Mouse (Mus musculus): ENCODE data around the gene Me1. TPM values are rescaled to one million over a fixed set of nuclear protein-coding genes. Genes with fewer than 3 reads are reported as not detected.

Me1 gene
- polyA plus RNA-seq, 1 experiment from 2014 or later = 9.9 TPM

GRCm38 (mm10) chr9:86672907-86673472, 22.8 kb downstream of the Me1 start:
- Histone ChIP-seq H3K36me3 (no peaks in the 10 kb centered on the region), H3K9me3 (replicated peaks) (no peaks in the 10 kb centered on the region), H3K4me1 (peaks cover 11% of the 10 kb centered on the region), H3K27ac (replicated peaks) (no peak overlapping the region), H3K27me3 (ENCODE audit: low read depth, poor library complexity, severe bottlenecking) (no peaks in the 10 kb centered on the region), H3K4me3 (no peak overlapping the region)
- 78% methylated on average over 5 of the region's 5 CpGs for WGBS
- no peak for DNase-seq (ENCODE audit: low spot score)

GRCm38 (mm10) chr9:86668590-86669252, 27.0 kb downstream of the Me1 start:
- Histone ChIP-seq H3K27me3 (ENCODE audit: low read depth, poor library complexity, severe bottlenecking) (no peaks in the 10 kb centered on the region), H3K36me3 (no peaks in the 10 kb centered on the region), H3K4me3 (no peak overlapping the region), H3K9me3 (replicated peaks) (no peaks in the 10 kb centered on the region), H3K27ac (replicated peaks) (no peak overlapping the region; the same call in 1 of the 2 replicates), H3K4me1 (peaks cover 12% of the 10 kb centered on the region)
- peak; percentile 16 for DNase-seq (ENCODE audit: low spot score)
- WGBS = 14% methylated on average over 8 of the region's 8 CpGs

GRCm38 (mm10) chr9:86667138-86667750, 28.5 kb downstream of the Me1 start:
- H3K27me3 ChIP-seq (ENCODE audit: low read depth, poor library complexity, severe bottlenecking) = no peaks in the 10 kb centered on the region
- H3K4me1 ChIP-seq = peaks cover 12% of the 10 kb centered on the region
- H3K27ac ChIP-seq (replicated peaks) = no peak overlapping the region
- no peak for DNase-seq (ENCODE audit: low spot score)
- WGBS = 86% methylated on average over 7 of the region's 7 CpGs
- H3K36me3 ChIP-seq = no peaks in the 10 kb centered on the region
- no peak overlapping the region for H3K4me3 ChIP-seq
- no peaks in the 10 kb centered on the region for H3K9me3 ChIP-seq (replicated peaks)

GRCm38 (mm10) chr9:86661679-86662078, 34.1 kb downstream of the Me1 start:
- Histone ChIP-seq H3K4me1 (no peaks in the 10 kb centered on the region), H3K9me3 (replicated peaks) (0 out of 2 replicates have a peak, but pooled peaks cover 5% of the 10 kb centered on the region), H3K4me3 (no peak overlapping the region), H3K36me3 (no peaks in the 10 kb centered on the region), H3K27ac (replicated peaks) (no peak overlapping the region), H3K27me3 (ENCODE audit: low read depth, poor library complexity, severe bottlenecking) (no peaks in the 10 kb centered on the region)
- WGBS = 97% methylated on average over 6 of the region's 6 CpGs
- no peak for DNase-seq (ENCODE audit: low spot score)

- Histone ChIP-seq H3K9me3 (replicated peaks) (0 out of 2 replicates have a peak, but pooled peaks cover 5% of the 10 kb centered on the region), H3K36me3 (no peaks in the 10 kb centered on the region), H3K4me1 (no peaks in the 10 kb centered on the region), H3K27ac (replicated peaks) (no peak overlapping the region), H3K27me3 (ENCODE audit: low read depth, poor library complexity, severe bottlenecking) (no peaks in the 10 kb centered on the region), H3K4me3 (no peak overlapping the region)
- DNase-seq (ENCODE audit: low spot score) = no peak
- 89% methylated on average over 3 of the region's 3 CpGs for WGBS
Observed at GRCm38 (mm10) chr9:86661266-86661665, 34.5 kb downstream of the Me1 start.

- no peak for DNase-seq (ENCODE audit: low spot score)
- Histone ChIP-seq H3K27ac (replicated peaks) (no peak overlapping the region), H3K27me3 (ENCODE audit: low read depth, poor library complexity, severe bottlenecking) (no peaks in the 10 kb centered on the region), H3K4me3 (no peak overlapping the region), H3K4me1 (no peaks in the 10 kb centered on the region), H3K36me3 (no peaks in the 10 kb centered on the region), H3K9me3 (replicated peaks) (0 out of 2 replicates have a peak, but pooled peaks cover 5% of the 10 kb centered on the region)
- WGBS = 88% methylated on average over 2 of the region's 2 CpGs
Observed at GRCm38 (mm10) chr9:86660327-86660726, 35.4 kb downstream of the Me1 start.

GRCm38 (mm10) chr9:86658347-86658746, 37.4 kb downstream of the Me1 start:
- H3K9me3 ChIP-seq (replicated peaks) = 0 out of 2 replicates have a peak, but pooled peaks cover 5% of the 10 kb centered on the region
- no peaks in the 10 kb centered on the region for H3K4me1 ChIP-seq
- H3K27ac ChIP-seq (replicated peaks) = no peak overlapping the region
- H3K36me3 ChIP-seq = no peaks in the 10 kb centered on the region
- DNase-seq (ENCODE audit: low spot score) = no peak
- H3K4me3 ChIP-seq = no peak overlapping the region
- H3K27me3 ChIP-seq (ENCODE audit: low read depth, poor library complexity, severe bottlenecking) = no peaks in the 10 kb centered on the region
- WGBS = 88% methylated on average over 4 of the region's 4 CpGs

- no peak overlapping the region for H3K27ac ChIP-seq (replicated peaks)
- H3K36me3 ChIP-seq = no peaks in the 10 kb centered on the region
- no peaks in the 10 kb centered on the region for H3K27me3 ChIP-seq (ENCODE audit: low read depth, poor library complexity, severe bottlenecking)
- DNase-seq (ENCODE audit: low spot score) = no peak
- no peak overlapping the region for H3K4me3 ChIP-seq
- H3K4me1 ChIP-seq = no peaks in the 10 kb centered on the region
- WGBS = 76% methylated on average over 1 of the region's 1 CpGs
- no peaks in the 10 kb centered on the region for H3K9me3 ChIP-seq (replicated peaks)
Observed at GRCm38 (mm10) chr9:86652194-86652593, 43.6 kb downstream of the Me1 start.

GRCm38 (mm10) chr9:86651254-86651653, 44.5 kb downstream of the Me1 start:
- Histone ChIP-seq H3K4me3 (no peak overlapping the region), H3K27ac (replicated peaks) (no peak overlapping the region), H3K36me3 (no peaks in the 10 kb centered on the region), H3K27me3 (ENCODE audit: low read depth, poor library complexity, severe bottlenecking) (no peaks in the 10 kb centered on the region), H3K4me1 (no peaks in the 10 kb centered on the region), H3K9me3 (replicated peaks) (no peaks in the 10 kb centered on the region)
- DNase-seq (ENCODE audit: low spot score) = no peak
- WGBS = 82% methylated on average over 3 of the region's 3 CpGs

- H3K9me3 ChIP-seq (replicated peaks) = no peaks in the 10 kb centered on the region
- H3K36me3 ChIP-seq = no peaks in the 10 kb centered on the region
- WGBS = 86% methylated on average over 5 of the region's 5 CpGs
- no peak overlapping the region for H3K4me3 ChIP-seq
- H3K4me1 ChIP-seq = no peaks in the 10 kb centered on the region
- no peaks in the 10 kb centered on the region for H3K27me3 ChIP-seq (ENCODE audit: low read depth, poor library complexity, severe bottlenecking)
- DNase-seq (ENCODE audit: low spot score) = no peak
- H3K27ac ChIP-seq (replicated peaks) = no peak overlapping the region
Observed at GRCm38 (mm10) chr9:86650822-86651221, 44.9 kb downstream of the Me1 start.

- H3K4me3 ChIP-seq = no peak overlapping the region
- no peaks in the 10 kb centered on the region for H3K27me3 ChIP-seq (ENCODE audit: low read depth, poor library complexity, severe bottlenecking)
- H3K4me1 ChIP-seq = no peaks in the 10 kb centered on the region
- no peak for DNase-seq (ENCODE audit: low spot score)
- 85% methylated on average over 7 of the region's 7 CpGs for WGBS
- H3K9me3 ChIP-seq (replicated peaks) = no peaks in the 10 kb centered on the region
- H3K27ac ChIP-seq (replicated peaks) = no peak overlapping the region
- H3K36me3 ChIP-seq = no peaks in the 10 kb centered on the region
Observed at GRCm38 (mm10) chr9:86647931-86648550, 47.7 kb downstream of the Me1 start.

GRCm38 (mm10) chr9:86646807-86647206, 48.9 kb downstream of the Me1 start:
- no peaks in the 10 kb centered on the region for H3K9me3 ChIP-seq (replicated peaks)
- H3K27ac ChIP-seq (replicated peaks) = no peak overlapping the region
- no peak overlapping the region for H3K4me3 ChIP-seq
- H3K4me1 ChIP-seq = no peaks in the 10 kb centered on the region
- H3K36me3 ChIP-seq = no peaks in the 10 kb centered on the region
- DNase-seq (ENCODE audit: low spot score) = no peak
- 2% methylated on average over 1 of the region's 1 CpGs for WGBS
- H3K27me3 ChIP-seq (ENCODE audit: low read depth, poor library complexity, severe bottlenecking) = no peaks in the 10 kb centered on the region

GRCm38 (mm10) chr9:86643497-86643896, 52.3 kb downstream of the Me1 start:
- Histone ChIP-seq H3K36me3 (no peaks in the 10 kb centered on the region), H3K27ac (replicated peaks) (no peak overlapping the region), H3K4me3 (no peak overlapping the region), H3K27me3 (ENCODE audit: low read depth, poor library complexity, severe bottlenecking) (no peaks in the 10 kb centered on the region), H3K9me3 (replicated peaks) (no peaks in the 10 kb centered on the region), H3K4me1 (no peaks in the 10 kb centered on the region)
- 93% methylated on average over 4 of the region's 4 CpGs for WGBS
- no peak for DNase-seq (ENCODE audit: low spot score)

All from midbrain, embryonic 10.5 days (tissue).